Mouse (Mus musculus) testis, adult 2 months (tissue): ENCODE results near the gene Abca9. TPM values are rescaled to one million over a fixed set of nuclear protein-coding genes. Genes with fewer than 3 reads are reported as not detected.

Experiments
- H3K27ac ChIP-seq: fragments of 200-500 bp; 2 replicates; pipeline ENCODE4 v1.5.1; 2012; ENCODE audit warnings: low read depth, low read length; ENCODE audit not compliant: control insufficient read depth, insufficient read depth
- H3K27me3 ChIP-seq: fragments of 200-500 bp; 2 replicates; pipeline ENCODE4 v1.6.1; 2012; ENCODE audit warnings: mild to moderate bottlenecking, low read length, moderate library complexity; ENCODE audit not compliant: control insufficient read depth, insufficient read depth
- H3K36me3 ChIP-seq: fragments of 200-500 bp; 2 replicates; pipeline ENCODE4 v1.6.1; 2012; ENCODE audit warnings: mild to moderate bottlenecking, low read length; ENCODE audit not compliant: control insufficient read depth, insufficient read depth
- H3K4me1 ChIP-seq: fragments of 200-500 bp; 2 replicates; pipeline ENCODE4 v1.6.1; 2012; ENCODE audit warnings: low read length; ENCODE audit not compliant: control insufficient read depth, insufficient read depth
- H3K4me3 ChIP-seq: fragments of 200-500 bp; 2 replicates; pipeline ENCODE4 v1.5.1; 2012; ENCODE audit warnings: low read depth, mild to moderate bottlenecking, low read length, moderate library complexity, mixed read lengths; ENCODE audit not compliant: control insufficient read depth
- CTCF ChIP-seq: fragments of 200-500 bp; IDR thresholded peaks from 2 replicates; pipeline ENCODE4 v1.5.1; 2012; ENCODE audit warnings: low read depth, mild to moderate bottlenecking, inconsistent platforms, low read length, moderate library complexity; ENCODE audit not compliant: control insufficient read depth, insufficient read depth, insufficient replicate concordance
- POLR2A ChIP-seq: fragments of 200-500 bp; IDR thresholded peaks from 2 replicates; pipeline ENCODE4 v1.6.1; 2012; ENCODE audit warnings: low read depth, mild to moderate bottlenecking, inconsistent platforms, low read length, moderate library complexity; ENCODE audit not compliant: control insufficient read depth
- polyA plus RNA-seq: library from polyadenylated mRNA; depleted of rRNA; stranded (reverse); fragments of >200 nt; gene quantifications from 2 replicates; pipeline ENCODE4 v1.2.3, GENCODE M21; 2012; rRNA removed

Gene Abca9
- 3.3 and 4.2 TPM in 2 replicates for polyA plus RNA-seq

- Histone ChIP-seq H3K27ac (peak within 1 kb of the TSS; percentile 57; the same call in 1 of the 2 replicates), H3K4me3 (peak within 1 kb of the TSS; percentile 27; the same call in 1 of the 2 replicates), H3K36me3 (no peaks in the 10 kb centered on the region), H3K4me1 (no peaks in the 10 kb centered on the region), H3K27me3 (no peaks in the 10 kb centered on the region)
- no peak for TF ChIP-seq POLR2A
- no peak for TF ChIP-seq CTCF
Measured at GRCm38 (mm10) chr11:110167459-110168251, at the start of gene Abca9. Abca9 (minus strand) TSS chr11:110168196.

GRCm38 (mm10) chr11:110217118-110217517 is 49.1 kb upstream of the Abca9 start:
- Histone ChIP-seq H3K27me3 (no peaks in the 10 kb centered on the region), H3K36me3 (no peaks in the 10 kb centered on the region), H3K27ac (no peak overlapping the region), H3K4me1 (no peaks in the 10 kb centered on the region), H3K4me3 (no peak overlapping the region)
- TF ChIP-seq POLR2A, result no peak
- no peak for TF ChIP-seq CTCF

- no peak overlapping the region for H3K4me3 ChIP-seq
- no peaks in the 10 kb centered on the region for H3K36me3 ChIP-seq
- TF ChIP-seq POLR2A (no peak), CTCF (no peak)
- no peak overlapping the region for H3K27ac ChIP-seq
- H3K4me1 ChIP-seq, result no peaks in the 10 kb centered on the region
- H3K27me3 ChIP-seq, result no peaks in the 10 kb centered on the region
Measured at GRCm38 (mm10) chr11:110203930-110204329, 35.9 kb upstream of the Abca9 start.

GRCm38 (mm10) chr11:110198882-110199281 is 30.9 kb upstream of the Abca9 start:
- no peak overlapping the region for H3K27ac ChIP-seq
- TF ChIP-seq CTCF (no peak), POLR2A (no peak)
- H3K4me1 ChIP-seq, result no peaks in the 10 kb centered on the region
- H3K4me3 ChIP-seq, result no peak overlapping the region
- no peaks in the 10 kb centered on the region for H3K27me3 ChIP-seq
- no peaks in the 10 kb centered on the region for H3K36me3 ChIP-seq

GRCm38 (mm10) chr11:110196561-110197306 is 28.7 kb upstream of the Abca9 start:
- Histone ChIP-seq H3K36me3 (no peaks in the 10 kb centered on the region), H3K4me3 (no peak overlapping the region), H3K27ac (no peak overlapping the region), H3K4me1 (no peaks in the 10 kb centered on the region), H3K27me3 (no peaks in the 10 kb centered on the region)
- no peak for TF ChIP-seq POLR2A
- no peak for TF ChIP-seq CTCF

GRCm38 (mm10) chr11:110195310-110195709 is 27.3 kb upstream of the Abca9 start:
- Histone ChIP-seq H3K27ac (no peak overlapping the region), H3K4me3 (no peak overlapping the region), H3K36me3 (no peaks in the 10 kb centered on the region), H3K27me3 (no peaks in the 10 kb centered on the region), H3K4me1 (no peaks in the 10 kb centered on the region)
- TF ChIP-seq POLR2A (no peak), CTCF (no peak)

- no peaks in the 10 kb centered on the region for H3K27me3 ChIP-seq
- H3K27ac ChIP-seq, result no peak overlapping the region
- no peaks in the 10 kb centered on the region for H3K36me3 ChIP-seq
- H3K4me1 ChIP-seq, result no peaks in the 10 kb centered on the region
- TF ChIP-seq POLR2A (no peak), CTCF (no peak)
- no peak overlapping the region for H3K4me3 ChIP-seq
Measured at GRCm38 (mm10) chr11:110171212-110171611, 3.2 kb upstream of the Abca9 start.
